Mouse (Mus musculus): ENCODE results near the gene Washc3. TPM values are rescaled to one million over a fixed set of nuclear protein-coding genes. Genes with fewer than 3 reads are reported as not detected.

Gene Washc3
- 10 to 100 TPM; 26.3 to 30.1 (median 27.5) TPM for total RNA-seq (2022)

DNA sequence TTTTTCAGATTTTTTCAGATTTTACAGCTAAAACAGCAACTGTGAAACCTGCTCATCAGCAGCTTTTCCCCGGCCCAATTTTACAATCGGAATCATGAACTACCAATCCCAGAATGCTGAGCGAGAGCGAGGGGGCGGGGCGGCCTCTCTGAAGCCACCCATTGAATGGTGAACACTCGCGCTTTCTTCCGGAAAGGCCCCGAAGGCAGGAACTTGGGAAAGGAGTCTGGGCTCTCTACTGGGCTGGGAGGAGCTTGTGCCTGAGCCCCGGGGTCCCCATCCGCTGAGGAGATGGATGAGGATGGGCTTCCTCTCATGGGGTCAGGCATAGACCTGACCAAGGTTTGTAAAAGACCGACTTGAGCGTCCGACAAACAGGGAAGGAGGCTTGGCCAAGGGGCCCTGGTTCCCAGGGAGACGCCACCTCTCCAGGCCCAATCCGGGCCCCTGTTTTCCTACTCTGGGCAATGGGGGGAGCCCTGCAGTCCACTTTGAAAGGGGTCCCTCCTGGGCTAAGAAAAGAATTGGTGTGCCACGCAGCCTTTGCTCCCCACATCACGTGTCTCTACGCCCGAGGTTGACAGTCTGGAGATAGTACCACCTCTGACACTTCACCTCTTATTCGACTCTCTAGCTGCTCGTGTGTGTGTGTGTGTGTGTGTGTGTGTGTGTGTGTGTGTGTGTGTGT, at the start of gene Washc3:
Washc3 (plus strand) TSS at position 143 of the 688 bp plus-strand sequence.
- DNase-seq (ENCODE audit: low spot score in 2 of 2), result peak; percentile 84 to 85

GRCm38 (mm10) chr10:88151658-88152057, 49.2 kb upstream of the Washc3 start:
- DNase-seq (ENCODE audit: low spot score in 2 of 2), result no peak

DNA sequence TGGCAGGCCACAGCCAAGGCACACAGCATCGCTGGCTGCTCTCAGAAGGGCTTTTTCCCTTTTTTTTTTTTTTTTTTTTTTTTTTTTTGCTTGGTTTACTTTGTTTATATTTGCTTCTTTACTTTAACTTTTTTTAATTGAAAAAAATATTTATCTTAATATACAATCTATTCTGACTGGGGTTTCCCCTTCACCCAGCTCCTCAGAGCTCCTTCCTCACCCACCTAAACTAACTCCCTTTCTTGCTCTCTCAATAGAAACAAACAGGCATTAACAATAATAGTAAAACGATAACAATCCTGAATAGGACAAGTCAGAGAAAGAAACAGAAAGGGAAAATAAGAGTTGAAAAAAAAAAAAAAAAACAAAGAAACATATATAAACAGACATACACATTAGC, 38.8 kb upstream of the Washc3 start:
- no peak for DNase-seq (ENCODE audit: low spot score in 2 of 2)

DNA sequence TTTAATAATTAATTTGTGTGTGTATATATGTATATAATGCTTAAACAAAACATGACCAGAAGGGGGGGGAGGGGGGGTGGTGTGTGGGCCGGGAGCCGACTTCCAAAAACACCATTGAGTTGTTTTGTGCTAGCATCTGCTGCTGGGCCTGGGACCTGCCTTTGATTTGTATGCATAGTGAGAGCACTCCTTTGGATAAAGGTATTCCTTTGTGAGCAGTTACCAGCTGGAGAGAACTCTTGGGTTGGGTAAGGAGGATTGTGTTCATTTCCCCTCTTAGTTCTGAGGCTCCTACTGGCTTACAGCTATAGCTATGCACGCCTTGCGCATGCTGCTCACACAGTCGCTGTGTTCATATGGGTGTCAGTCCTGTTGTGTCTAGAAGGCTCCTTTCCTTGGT, 38.2 kb upstream of the Washc3 start:
- DNase-seq (ENCODE audit: low spot score in 2 of 2), result no peak

- no peak for DNase-seq (ENCODE audit: low spot score in 2 of 2)
Measured at GRCm38 (mm10) chr10:88166158-88166557, 34.7 kb upstream of the Washc3 start.

- DNase-seq (ENCODE audit: low spot score in 2 of 2), result no peak
Measured at GRCm38 (mm10) chr10:88167438-88168077, 33.3 kb upstream of the Washc3 start.

- no peak for DNase-seq (ENCODE audit: low spot score in 2 of 2)
Measured at GRCm38 (mm10) chr10:88200541-88200940, 352 bp upstream of the Washc3 start.

- no peak for DNase-seq (ENCODE audit: low spot score in 2 of 2)
Measured at GRCm38 (mm10) chr10:88201650-88202049, 757 bp downstream of the Washc3 start.

- DNase-seq (ENCODE audit: low spot score in 2 of 2), result no peak
Measured at GRCm38 (mm10) chr10:88202581-88202980, 1.7 kb downstream of the Washc3 start.

GRCm38 (mm10) chr10:88203236-88203635, 2.3 kb downstream of the Washc3 start:
- no peak for DNase-seq (ENCODE audit: low spot score in 2 of 2)

GRCm38 (mm10) chr10:88212644-88213043, 11.8 kb downstream of the Washc3 start:
- no peak for DNase-seq (ENCODE audit: low spot score in 2 of 2)

GRCm38 (mm10) chr10:88214800-88215514, 14.1 kb downstream of the Washc3 start:
- no peak for DNase-seq (ENCODE audit: low spot score in 2 of 2)

DNA sequence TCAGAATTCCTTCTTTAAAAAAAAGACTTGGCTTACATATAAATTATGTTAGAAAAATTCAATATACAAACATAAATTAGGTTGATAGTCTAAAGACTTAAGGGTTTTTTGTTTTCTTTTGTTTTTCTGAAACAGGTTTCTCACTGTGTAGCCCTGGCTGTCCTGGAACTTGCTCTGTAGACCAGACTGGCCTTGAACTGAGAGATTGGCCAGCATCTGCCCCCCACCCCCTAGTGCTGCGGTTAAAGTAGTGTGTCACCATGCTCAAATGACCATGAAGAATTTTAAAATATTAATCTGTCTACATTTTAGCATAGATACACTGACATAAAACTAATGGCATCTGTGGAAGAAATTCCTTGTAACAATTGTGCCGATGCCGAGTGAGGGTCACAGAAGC, 17.3 kb downstream of the Washc3 start:
- DNase-seq (ENCODE audit: low spot score in 2 of 2), result no peak

- DNase-seq (ENCODE audit: low spot score in 2 of 2), result no peak
Measured at GRCm38 (mm10) chr10:88221718-88222117, 20.8 kb downstream of the Washc3 start.

DNA sequence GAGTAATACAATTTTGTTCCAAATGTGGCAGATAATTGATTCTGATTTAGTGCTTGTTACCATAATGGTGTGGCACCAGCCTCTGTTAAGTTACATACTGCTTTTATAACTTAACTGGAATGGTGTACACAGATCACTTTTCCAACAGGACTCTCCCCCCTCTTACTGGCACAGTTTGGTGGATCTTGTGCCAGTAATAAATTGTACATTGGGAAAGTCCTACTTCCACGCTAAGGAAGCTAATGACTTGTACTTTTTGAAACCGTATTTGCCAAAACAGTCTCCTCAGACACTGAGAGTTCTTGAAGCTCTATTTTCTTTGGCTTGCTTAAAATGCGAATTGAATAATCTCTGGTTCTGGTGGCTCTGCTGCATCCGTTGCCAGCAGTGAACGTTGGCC, 24.5 kb downstream of the Washc3 start:
- no peak for DNase-seq (ENCODE audit: low spot score in 2 of 2)

DNA sequence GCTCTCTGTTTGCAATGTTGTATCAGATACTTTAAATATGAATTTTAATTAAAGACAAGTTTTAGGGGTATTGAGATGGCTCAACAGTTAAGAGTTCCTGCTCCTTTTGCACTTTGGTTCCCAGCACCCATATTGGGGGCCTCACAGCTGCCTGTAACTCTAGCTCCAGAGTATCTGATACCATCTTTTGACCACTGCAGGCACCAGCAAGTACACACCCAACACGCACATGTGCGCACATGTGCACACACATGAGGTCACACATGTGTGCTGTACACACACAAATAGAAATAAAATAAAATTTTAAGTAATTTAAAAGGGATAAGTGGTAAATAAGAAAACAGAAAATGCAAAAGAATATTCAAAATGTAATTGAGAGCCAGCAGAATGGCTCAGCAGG, 27.1 kb downstream of the Washc3 start:
- DNase-seq (ENCODE audit: low spot score in 2 of 2), result no peak

DNA sequence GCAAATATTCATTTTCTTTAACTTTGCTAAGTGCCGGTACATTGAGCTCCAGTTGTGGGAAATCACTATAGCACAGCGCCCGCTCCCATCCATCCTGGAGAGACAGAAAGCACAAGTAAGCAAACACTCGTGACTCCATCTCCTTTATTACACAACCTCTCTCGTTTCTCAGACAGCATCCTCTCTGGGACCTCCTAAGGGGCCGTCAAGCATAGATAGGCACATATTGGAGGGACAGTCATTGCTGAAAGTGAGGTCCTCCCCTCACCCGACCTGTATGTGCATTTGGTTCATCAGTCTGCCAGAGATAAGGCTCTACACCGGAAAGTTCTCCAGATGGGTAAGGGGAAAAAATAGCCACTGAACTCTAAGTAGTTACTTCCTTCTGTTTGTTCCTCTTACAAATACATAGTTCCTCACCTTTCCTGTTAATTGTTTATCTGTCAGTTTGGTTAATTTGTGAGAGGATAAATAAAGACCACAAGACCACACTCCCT, 27.7 kb downstream of the Washc3 start:
- no peak for DNase-seq (ENCODE audit: low spot score in 2 of 2)

- DNase-seq (ENCODE audit: low spot score in 2 of 2), result no peak
Measured at GRCm38 (mm10) chr10:88231671-88232070, 30.8 kb downstream of the Washc3 start.

DNA sequence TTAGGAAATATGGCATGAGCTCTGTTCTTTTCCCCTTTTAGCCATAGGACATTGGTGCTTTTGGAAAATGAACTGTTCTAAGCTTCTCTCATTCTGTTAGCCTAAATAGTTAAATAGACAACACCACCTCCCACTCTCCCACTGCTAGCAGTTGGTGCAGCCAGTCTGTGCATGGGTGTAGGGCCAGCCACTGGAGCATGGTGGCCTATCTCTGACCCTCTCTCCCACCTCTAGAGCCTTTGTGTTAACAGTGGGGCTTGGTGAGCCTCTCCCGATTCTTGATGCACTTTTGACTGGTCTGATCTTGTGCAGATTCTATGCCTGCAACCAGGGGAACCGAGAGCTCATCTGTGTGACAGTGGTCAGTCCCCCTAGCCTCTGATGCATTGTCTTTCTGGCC, 31.9 kb downstream of the Washc3 start:
- no peak for DNase-seq (ENCODE audit: low spot score in 2 of 2)

- DNase-seq (ENCODE audit: low spot score in 2 of 2), result no peak
Measured at GRCm38 (mm10) chr10:88244681-88245080, 43.8 kb downstream of the Washc3 start.

GRCm38 (mm10) chr10:88250300-88250699, 49.4 kb downstream of the Washc3 start:
- DNase-seq (ENCODE audit: low spot score in 2 of 2), result no peak

- no peak for DNase-seq (ENCODE audit: low spot score in 2 of 2)
Measured at GRCm38 (mm10) chr10:88252121-88252862, 51.4 kb downstream of the Washc3 start.

Measured in gastrocnemius, adult 8-10 months (tissue).